Mouse (Mus musculus) liver, adult 2 months (tissue): ENCODE data around the gene Snd1.

Source experiments
- CTCF ChIP-seq: fragments of 200-500 bp; IDR thresholded peaks from 2 replicates; pipeline ENCODE4 v1.5.1; 2011; ENCODE audit warnings: low read depth, low read length, control low read depth
- POLR2A ChIP-seq: fragments of 200-500 bp; IDR thresholded peaks from 2 replicates; pipeline ENCODE4 v1.6.1; 2011; ENCODE audit warnings: low read length, control low read depth; ENCODE audit not compliant: insufficient read depth; ENCODE audit errors: extremely low read depth

- TF ChIP-seq CTCF (no peak), POLR2A (no peak)
Observed at GRCm38 (mm10) chr6:28919346-28919745, 444.4 kb downstream of the Snd1 start.
